Mouse (Mus musculus) brown adipose tissue, adult 24 weeks (tissue): ENCODE measurements around the gene Uchl1. TPM values are rescaled to one million over a fixed set of nuclear protein-coding genes. Genes with fewer than 3 reads are reported as not detected.
A peak's percentile ranks its signal among the peaks of the same experiment; 100 is the strongest.

ENCODE experiments used
- H3K27ac ChIP-seq: fragments of 200-500 bp; replicated peaks from 2 replicates; pipeline ENCODE4 v1.5.1; 2012; ENCODE audit warnings: low read depth, mild to moderate bottlenecking, low read length
- H3K4me1 ChIP-seq: fragments of 200-500 bp; 2 replicates; pipeline ENCODE4 v1.6.1; 2012; ENCODE audit warnings: low read length, mixed read lengths; ENCODE audit not compliant: control insufficient read depth, insufficient read depth, insufficient read length
- H3K4me3 ChIP-seq: fragments of 200-500 bp; 2 replicates; pipeline ENCODE4 v1.5.1; 2012; ENCODE audit warnings: low read depth, mild to moderate bottlenecking, low read length, moderate library complexity; ENCODE audit not compliant: insufficient read depth
- polyA plus RNA-seq: library from polyadenylated mRNA; stranded (reverse); fragments of >200 nt; gene quantifications from 2 replicates; pipeline ENCODE4 v1.2.4, GENCODE M21; 2012; ENCODE audit not compliant: missing spikeins, insufficient read depth, insufficient read length

Uchl1 gene
- 3.3 TPM in 1 of 2 replicates, not detected in the other for polyA plus RNA-seq

- no peak within 1 kb of the TSS for H3K27ac ChIP-seq
- peak within 1 kb of the TSS; percentile 61 for H3K4me3 ChIP-seq
- H3K4me1 ChIP-seq: peaks cover 12% of the 10 kb centered on the region; the same call in 1 of the 2 replicates
Measured at GRCm38 (mm10) chr5:66675983-66676382, at the start of gene Uchl1. TSS of gene Uchl1 (plus strand) at chr5:66676091.

GRCm38 (mm10) chr5:66627805-66628204, 48.1 kb upstream of the Uchl1 start:
- no peaks in the 10 kb centered on the region for H3K4me1 ChIP-seq
- no peak overlapping the region for H3K27ac ChIP-seq
- H3K4me3 ChIP-seq: no peak overlapping the region

DNA sequence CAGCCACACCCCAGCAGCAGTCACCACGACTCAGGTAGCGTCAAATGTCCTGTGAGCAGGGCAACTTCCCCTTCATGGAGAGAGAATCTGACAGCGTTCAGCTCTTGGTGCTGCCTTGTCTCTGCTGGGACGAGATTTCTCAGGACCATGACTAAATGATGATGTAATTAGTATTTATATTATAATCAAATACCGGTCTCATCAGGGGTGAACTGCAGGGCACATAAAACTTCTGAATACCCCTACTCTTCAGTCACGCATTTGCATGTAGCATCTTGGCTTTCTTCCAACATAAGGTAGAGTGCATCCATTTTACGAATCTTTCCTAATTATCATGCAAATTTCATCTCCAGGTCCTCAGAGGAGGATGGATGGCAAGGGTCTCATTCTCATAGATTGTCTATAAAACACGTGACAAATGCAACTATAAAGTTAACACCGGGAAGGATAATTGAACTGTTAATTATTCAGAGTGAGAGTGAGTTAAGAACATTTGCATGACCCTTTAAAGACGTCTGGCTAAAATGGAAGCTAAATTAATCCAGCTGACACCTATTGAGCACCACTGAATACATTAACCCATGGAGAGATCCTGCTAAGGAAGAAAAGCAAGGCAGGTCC, 40.3 kb upstream of the Uchl1 start:
- H3K27ac ChIP-seq: no peak overlapping the region
- no peaks in the 10 kb centered on the region for H3K4me1 ChIP-seq
- H3K4me3 ChIP-seq: no peak overlapping the region

- H3K4me1 ChIP-seq: no peaks in the 10 kb centered on the region
- no peak overlapping the region for H3K4me3 ChIP-seq
- H3K27ac ChIP-seq: no peak overlapping the region
Measured at GRCm38 (mm10) chr5:66642156-66642555, 33.7 kb upstream of the Uchl1 start.

- H3K4me3 ChIP-seq: no peak overlapping the region
- no peak overlapping the region for H3K27ac ChIP-seq
- H3K4me1 ChIP-seq: no peaks in the 10 kb centered on the region
Measured at GRCm38 (mm10) chr5:66643260-66643659, 32.6 kb upstream of the Uchl1 start.

DNA sequence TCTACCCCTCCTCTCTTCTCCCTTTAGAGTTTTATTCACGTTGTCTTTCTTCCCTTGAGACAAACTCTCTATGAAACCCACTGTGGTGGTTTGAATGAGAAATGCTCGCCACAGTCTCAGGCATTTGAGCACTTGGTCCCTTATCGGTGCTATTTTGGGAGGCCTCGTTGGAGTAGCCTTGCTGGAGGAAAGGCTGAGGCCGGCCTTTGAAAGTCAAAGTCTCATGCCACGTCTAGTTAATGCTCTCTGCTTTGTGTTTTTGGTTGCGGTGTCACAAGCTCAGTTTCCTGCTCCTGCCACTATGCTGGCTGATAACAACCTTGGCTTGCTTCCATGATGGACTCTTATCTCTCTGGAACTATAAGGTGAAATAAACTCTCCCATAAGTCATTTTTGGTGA, 28.4 kb upstream of the Uchl1 start:
- Histone ChIP-seq H3K27ac (no peak overlapping the region), H3K4me1 (no peaks in the 10 kb centered on the region), H3K4me3 (no peak overlapping the region)

GRCm38 (mm10) chr5:66654220-66654619, 21.7 kb upstream of the Uchl1 start:
- H3K4me3 ChIP-seq: no peak overlapping the region
- H3K4me1 ChIP-seq: peaks cover 3% of the 10 kb centered on the region
- no peak overlapping the region for H3K27ac ChIP-seq

DNA sequence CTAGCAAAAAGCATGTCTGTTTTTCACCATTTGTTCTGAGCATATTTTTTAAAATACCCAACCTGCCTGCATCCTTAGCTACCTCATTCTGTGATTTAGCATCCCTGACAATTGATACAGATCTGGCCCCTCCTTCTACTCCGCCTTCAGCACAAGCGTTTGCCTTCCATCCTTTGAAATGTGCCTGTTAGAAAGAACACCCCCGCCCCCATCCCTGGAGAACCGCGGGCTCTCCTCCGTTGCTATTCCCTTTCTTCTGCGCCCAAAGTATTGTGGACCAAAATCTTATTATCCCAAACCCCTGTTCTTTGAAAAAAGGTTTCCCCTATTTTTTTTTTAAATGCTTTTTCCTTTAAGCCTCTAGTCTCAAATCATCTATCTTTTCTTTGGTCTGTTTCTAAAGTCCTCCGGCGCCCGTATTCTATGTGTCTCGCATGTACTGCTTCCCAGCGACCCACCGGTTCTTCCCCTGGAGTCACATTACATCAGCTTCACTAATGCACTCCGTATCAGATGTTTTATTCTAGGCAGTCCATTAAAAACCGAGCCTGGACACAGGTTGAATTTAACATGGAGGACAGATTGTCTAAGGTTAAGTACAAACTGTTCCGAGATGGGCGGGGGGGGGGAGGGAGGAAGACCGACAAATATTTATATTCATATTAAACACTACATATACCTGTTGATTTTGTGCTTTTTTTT, 551 bp upstream of the Uchl1 start:
- Histone ChIP-seq H3K27ac (no peak overlapping the region), H3K4me3 (peak overlapping the region; percentile 61), H3K4me1 (peaks cover 12% of the 10 kb centered on the region; the same call in 1 of the 2 replicates)

DNA sequence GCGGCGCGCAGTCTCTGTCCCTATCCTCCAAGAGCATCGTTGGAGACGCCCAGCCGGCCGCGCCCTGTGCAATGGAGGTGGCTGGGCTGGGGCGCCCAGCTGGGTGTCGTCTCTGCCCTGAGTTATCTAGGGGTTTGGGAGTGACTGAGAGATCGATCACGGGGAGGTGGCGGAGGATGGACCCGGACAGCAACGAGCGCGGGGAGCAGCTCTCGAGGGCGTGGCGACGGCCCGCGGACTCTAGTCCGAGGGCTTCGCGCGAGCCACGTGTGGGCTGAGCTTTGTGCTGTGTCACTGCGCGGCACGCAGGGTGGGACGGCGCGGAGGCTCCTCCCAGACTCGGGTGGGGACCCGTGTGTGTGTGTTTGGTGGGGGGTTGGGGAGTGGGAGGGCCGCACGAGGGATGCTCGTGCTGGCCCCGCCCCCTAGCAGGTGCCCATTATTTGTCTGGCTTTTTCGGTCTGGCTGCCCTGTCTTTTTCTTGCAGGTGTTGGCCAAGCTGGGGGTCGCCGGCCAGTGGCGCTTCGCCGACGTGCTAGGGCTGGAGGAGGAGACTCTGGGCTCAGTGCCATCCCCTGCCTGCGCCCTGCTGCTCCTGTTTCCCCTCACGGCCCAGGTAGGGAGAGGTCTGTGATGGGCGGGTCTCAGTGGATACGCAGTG, 696 bp downstream of the Uchl1 start:
- Histone ChIP-seq H3K4me1 (peaks cover 12% of the 10 kb centered on the region; the same call in 1 of the 2 replicates), H3K27ac (no peak overlapping the region)

GRCm38 (mm10) chr5:66677411-66678345, 1.8 kb downstream of the Uchl1 start:
- no peak overlapping the region for H3K27ac ChIP-seq
- peaks cover 12% of the 10 kb centered on the region; the same call in 1 of the 2 replicates for H3K4me1 ChIP-seq
- H3K4me3 ChIP-seq: no peak overlapping the region

More for the DNA sequence above, 696 bp downstream of the Uchl1 start:
- H3K4me3 ChIP-seq: peak overlapping the region; percentile 61

DNA sequence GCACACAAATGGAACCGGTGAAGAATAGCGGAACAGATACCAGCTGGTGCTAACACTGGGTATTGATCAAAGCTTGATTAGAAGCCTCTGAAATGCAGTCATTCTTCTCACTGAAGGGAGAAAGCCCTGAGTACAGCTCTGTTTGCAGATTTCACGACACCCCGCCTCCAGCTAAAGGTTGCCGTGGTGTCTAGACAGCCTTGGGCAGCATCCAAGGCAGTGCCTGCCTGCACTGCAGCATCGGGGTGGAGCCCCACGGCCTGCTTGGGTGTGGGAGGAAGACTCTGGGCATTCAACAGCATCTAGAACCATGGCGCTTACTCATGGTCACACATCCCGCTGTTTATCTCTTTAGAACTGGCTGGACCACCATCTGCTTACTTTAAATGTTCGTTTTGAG, 3.3 kb downstream of the Uchl1 start:
- Histone ChIP-seq H3K4me1 (peaks cover 12% of the 10 kb centered on the region; the same call in 1 of the 2 replicates), H3K27ac (no peak overlapping the region), H3K4me3 (no peak overlapping the region)

- H3K4me1 ChIP-seq: no peaks in the 10 kb centered on the region
- no peak overlapping the region for H3K27ac ChIP-seq
- no peak overlapping the region for H3K4me3 ChIP-seq
Measured at GRCm38 (mm10) chr5:66685930-66686329, 10.0 kb downstream of the Uchl1 start.

GRCm38 (mm10) chr5:66686863-66687262, 11.0 kb downstream of the Uchl1 start:
- H3K4me3 ChIP-seq: no peak overlapping the region
- no peak overlapping the region for H3K27ac ChIP-seq
- H3K4me1 ChIP-seq: no peaks in the 10 kb centered on the region

DNA sequence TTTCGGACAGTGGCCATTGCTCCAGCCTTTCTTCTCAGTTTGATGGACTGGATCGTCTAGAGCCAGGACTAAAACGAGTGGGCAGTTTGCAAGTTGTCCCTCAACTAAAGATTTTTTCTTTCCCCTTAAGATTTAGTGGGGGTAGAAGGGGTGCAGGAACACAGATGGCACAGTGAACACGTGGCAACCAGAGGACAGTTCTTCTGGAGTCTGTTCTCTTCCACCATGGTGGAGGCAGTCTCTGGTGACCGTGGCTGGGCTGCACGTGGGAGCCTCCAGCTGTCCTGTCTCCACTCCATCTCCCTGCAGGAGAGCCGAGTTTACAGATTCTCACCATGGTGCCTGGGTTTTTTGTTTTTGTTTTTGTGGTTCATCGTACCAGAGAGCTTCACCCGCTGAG, 11.8 kb downstream of the Uchl1 start:
- H3K27ac ChIP-seq: no peak overlapping the region
- H3K4me3 ChIP-seq: no peak overlapping the region
- H3K4me1 ChIP-seq: no peaks in the 10 kb centered on the region

DNA sequence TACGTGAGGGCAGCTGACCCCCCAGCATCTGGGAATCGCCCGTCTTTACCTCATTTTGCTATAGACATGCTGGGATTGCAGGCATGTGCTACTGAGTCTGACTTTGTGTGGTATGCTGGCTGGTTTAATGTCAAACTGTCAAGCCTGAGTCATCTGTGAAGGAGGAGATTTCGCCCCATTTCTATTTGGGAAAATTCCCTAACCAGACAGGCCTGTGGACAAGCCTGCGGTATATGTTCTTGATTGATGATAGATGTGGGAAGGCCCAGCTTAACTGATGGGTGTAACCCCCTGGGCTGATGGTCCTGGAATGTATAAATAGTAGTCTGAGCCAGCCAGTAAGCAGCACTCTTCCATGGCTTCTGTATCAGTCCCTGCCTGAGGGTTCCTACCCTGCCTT, 12.4 kb downstream of the Uchl1 start:
- H3K4me1 ChIP-seq: no peaks in the 10 kb centered on the region
- H3K27ac ChIP-seq: no peak overlapping the region
- H3K4me3 ChIP-seq: no peak overlapping the region
